Mouse (Mus musculus) ES-E14 (cell line): ENCODE data around the gene Cited2. TPM values are rescaled to one million over a fixed set of nuclear protein-coding genes. Genes with fewer than 3 reads are reported as not detected.

Experiments
- DNase-seq: peaks from one replicate; pipeline ENCODE4 v3.0.0-alpha.2; 2013; ENCODE audit warnings: low read depth, low spot score
- H3K27ac ChIP-seq: 2 replicates; pipeline ENCODE4 v1.5.1; 2012; ENCODE audit warnings: low read depth, mild to moderate bottlenecking, low read length, moderate library complexity, mixed read lengths; ENCODE audit not compliant: poor library complexity, insufficient read depth, severe bottlenecking
- H3K36me3 ChIP-seq: 2 replicates; pipeline ENCODE4 v1.6.1; 2012; ENCODE audit warnings: mild to moderate bottlenecking, low read length, moderate library complexity, mixed read lengths; ENCODE audit not compliant: control insufficient read depth, poor library complexity, insufficient read depth, severe bottlenecking
- H3K4me1 ChIP-seq, 2 experiments: fragments of 150-350 bp in 1 of 2; sonication (generic) in 1 of 2; 2 replicates each; pipeline ENCODE4 v1.6.1; 2012; ENCODE audit warnings: low read length in 2 of 2, mild to moderate bottlenecking in 1 of 2, mixed read lengths in 1 of 2; ENCODE audit not compliant: control insufficient read depth in 2 of 2, insufficient read depth in 2 of 2, poor library complexity in 1 of 2
- H3K4me3 ChIP-seq, 2 experiments: fragments of 150-350 bp in 1 of 2; sonication (generic) in 1 of 2; 2 replicates each; pipeline ENCODE4 v1.5.1; 2012; ENCODE audit warnings: low read length in 2 of 2, low read depth in 1 of 2, mild to moderate bottlenecking in 1 of 2, mixed read lengths in 1 of 2; ENCODE audit not compliant: insufficient read depth in 1 of 2, poor library complexity in 1 of 2, severe bottlenecking in 1 of 2
- H3K9ac ChIP-seq: 2 replicates; pipeline ENCODE4 v1.6.1; 2012; ENCODE audit warnings: low read depth, mild to moderate bottlenecking, low read length, mixed read lengths; ENCODE audit not compliant: poor library complexity, insufficient read depth, severe bottlenecking
- H3K9me3 ChIP-seq: fragments of 150-350 bp; sonication (generic); 2 replicates; pipeline ENCODE4 v1.6.1; 2012; ENCODE audit warnings: low read depth, mild to moderate bottlenecking, low read length; ENCODE audit not compliant: control insufficient read depth, insufficient read depth
- CHD2 ChIP-seq: IDR thresholded peaks from 2 replicates; pipeline ENCODE4 v1.6.1; 2014; ENCODE audit warnings: mild to moderate bottlenecking, low read depth, low read length, inconsistent platforms
- HCFC1 ChIP-seq: IDR thresholded peaks from 2 replicates; pipeline ENCODE4 v1.6.1; 2012; ENCODE audit warnings: low read length, inconsistent platforms, borderline replicate concordance; ENCODE audit not compliant: insufficient read depth
- MAFK ChIP-seq: IDR thresholded peaks from 2 replicates; pipeline ENCODE4 v1.6.1; 2014; ENCODE audit warnings: mild to moderate bottlenecking, low read depth, low read length, inconsistent platforms; ENCODE audit not compliant: insufficient read depth
- ZC3H11A ChIP-seq: IDR thresholded peaks from 2 replicates; pipeline ENCODE4 v1.6.1; 2012; ENCODE audit warnings: low read depth, mild to moderate bottlenecking, inconsistent platforms, low read length, borderline replicate concordance
- ZNF384 ChIP-seq: IDR thresholded peaks from 2 replicates; pipeline ENCODE4 v1.6.1; 2012; ENCODE audit warnings: low read depth, low read length, inconsistent platforms
- in situ Hi-C, 2 experiments: fragments of 600-800 bp; cut with MboI; formaldehyde crosslinking; loops; one replicate each; pipeline ENCODE4 v1.15.1; 2025; ENCODE audit warnings: low sequenced_read_pairs in 2 of 2, inconsistent platforms in 1 of 2; ENCODE audit not compliant: unreplicated experiment in 2 of 2
- total RNA-seq: library from RNA; depleted of rRNA; stranded (reverse); fragments of 300-350 nt; gene quantifications from 2 replicates; pipeline ENCODE4 v1.2.3, GENCODE M21; 2012

The Cited2 gene
- total RNA-seq, 1 experiment, result 30.0 TPM

GRCm38 (mm10) chr10:17691709-17692108, 31.3 kb upstream of the Cited2 start:
- TF ChIP-seq MAFK, result no peak
- no peak for TF ChIP-seq ZC3H11A
- TF ChIP-seq HCFC1, result no peak
- no peak for TF ChIP-seq ZNF384
- TF ChIP-seq CHD2, result no peak

DNA sequence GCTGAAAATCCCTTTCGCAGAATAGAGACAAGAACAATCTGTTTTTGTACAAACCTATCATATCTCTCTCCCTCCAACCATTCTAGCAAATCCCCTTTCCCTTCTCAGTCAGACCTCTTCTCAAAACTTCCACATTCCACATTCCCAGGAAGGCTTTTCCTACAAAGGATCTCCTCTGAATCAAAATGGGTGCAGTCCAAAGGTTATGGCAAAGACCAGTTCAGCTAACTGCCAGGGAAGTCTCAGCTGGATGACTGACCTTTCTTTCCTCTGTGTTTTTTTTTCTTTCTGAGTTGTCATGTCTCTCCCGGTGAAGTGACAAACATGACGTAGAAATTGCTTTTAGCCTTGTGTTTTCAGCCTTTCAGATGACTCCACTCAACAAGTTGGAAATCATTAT, 27.2 kb upstream of the Cited2 start:
- in situ Hi-C loops, result no loop called here
- H3K36me3 ChIP-seq, result no peaks in the 10 kb centered on the region
- H3K9ac ChIP-seq, result no peak overlapping the region

More at GRCm38 (mm10) chr10:17691709-17692108, 31.3 kb upstream of the Cited2 start:
- H3K4me3 ChIP-seq, result no peak overlapping the region
- no peaks in the 10 kb centered on the region for H3K9me3 ChIP-seq
- no peaks in the 10 kb centered on the region for H3K4me1 ChIP-seq
- in situ Hi-C loops, result no loop called here
- no peak overlapping the region for H3K9ac ChIP-seq
- no peak for DNase-seq
- H3K36me3 ChIP-seq, result no peaks in the 10 kb centered on the region
- H3K27ac ChIP-seq, result no peak overlapping the region

DNA sequence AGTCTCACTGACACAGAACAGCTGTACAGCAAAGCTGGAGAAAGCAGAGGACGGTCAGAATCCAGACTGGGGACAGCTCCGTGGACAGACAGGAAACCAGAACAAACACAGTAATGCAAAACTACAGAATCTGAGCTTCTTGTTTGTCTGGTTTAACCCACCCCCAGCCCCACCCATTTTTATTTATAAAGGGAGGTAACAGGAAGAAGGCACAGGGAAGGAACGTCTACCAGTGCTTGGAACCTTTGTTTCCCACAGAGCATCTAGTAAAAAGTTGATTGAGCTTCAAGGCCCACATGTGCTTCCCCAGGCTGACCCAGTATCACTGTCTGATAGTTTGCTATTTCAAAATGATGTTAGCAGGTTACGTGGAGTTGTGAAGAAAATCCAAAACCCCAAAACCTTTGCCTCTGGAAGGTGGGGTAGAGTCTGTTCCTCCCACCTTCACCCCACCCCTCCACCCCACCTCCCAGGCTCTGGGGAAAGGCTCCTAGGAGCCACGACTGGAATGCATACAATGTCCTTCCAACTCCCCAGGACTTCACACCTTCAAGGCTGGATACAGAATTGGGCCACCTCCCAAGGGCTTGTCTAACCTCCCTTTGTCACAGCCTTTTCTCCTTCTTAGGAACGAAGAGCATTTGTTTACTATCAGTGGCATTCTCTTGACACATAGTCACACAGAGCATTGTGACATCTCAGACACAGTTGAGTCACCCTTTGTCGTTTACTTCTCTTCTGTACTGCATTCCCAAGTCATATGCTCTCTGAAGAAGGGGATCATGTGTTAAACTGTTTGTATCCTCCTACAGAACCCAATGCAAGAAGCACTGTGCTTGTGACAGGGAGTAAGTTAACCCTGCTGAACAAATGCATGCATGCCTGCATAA, 25.4 kb upstream of the Cited2 start:
- H3K9ac ChIP-seq, result no peak overlapping the region
- in situ Hi-C loops, result no loop called here
- H3K27ac ChIP-seq, result no peak overlapping the region
- no peak for DNase-seq
- H3K9me3 ChIP-seq, result no peaks in the 10 kb centered on the region
- H3K4me3 ChIP-seq, result no peak overlapping the region
- 0 out of 4 replicates have a peak, but pooled peaks cover 2 to 4% of the 10 kb centered on the region in 2 experiments for H3K4me1 ChIP-seq
- TF ChIP-seq ZC3H11A (no peak), HCFC1 (no peak), MAFK (no peak), CHD2 (no peak)
- H3K36me3 ChIP-seq, result no peaks in the 10 kb centered on the region

More for the DNA sequence above, 27.2 kb upstream of the Cited2 start:
- Histone ChIP-seq H3K4me1 (0 out of 4 replicates have a peak, but pooled peaks cover 2 to 4% of the 10 kb centered on the region in 2 experiments), H3K27ac (no peak overlapping the region), H3K4me3 (no peak overlapping the region), H3K9me3 (no peaks in the 10 kb centered on the region)
- TF ChIP-seq MAFK (no peak), ZNF384 (no peak), CHD2 (no peak), ZC3H11A (no peak), HCFC1 (no peak)
- no peak for DNase-seq

DNA sequence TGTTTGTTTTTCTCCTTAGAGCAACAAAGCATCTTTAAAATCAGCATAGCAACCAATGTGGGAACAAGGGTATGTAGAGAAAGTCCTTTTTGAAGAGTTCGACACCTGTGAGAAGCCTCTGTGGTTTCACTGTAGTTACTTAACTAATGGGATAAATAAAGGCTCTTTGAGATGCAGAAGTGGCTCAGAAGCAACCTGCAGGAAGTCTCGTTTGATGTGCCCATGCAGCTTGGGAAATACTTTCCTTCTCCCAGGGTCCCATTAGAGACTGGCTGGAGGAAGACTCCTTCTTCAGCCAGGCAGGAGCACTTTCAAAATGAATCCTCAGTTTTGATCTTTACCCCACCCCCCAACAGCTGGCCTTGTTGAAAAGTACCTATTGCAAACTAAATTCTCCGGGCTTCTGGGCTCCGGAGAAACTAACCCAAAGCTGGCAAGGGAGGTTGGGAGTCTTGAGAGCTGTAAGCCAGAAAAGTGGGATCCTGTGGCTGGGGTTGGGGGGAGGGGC, 17.5 kb upstream of the Cited2 start:
- in situ Hi-C loops, result no loop called here
- H3K4me1 ChIP-seq, result no peaks in the 10 kb centered on the region
- no peak overlapping the region for H3K4me3 ChIP-seq
- no peak for DNase-seq
- no peak for TF ChIP-seq ZNF384
- no peak for TF ChIP-seq CHD2
- no peak for TF ChIP-seq MAFK
- no peak for TF ChIP-seq HCFC1
- H3K9ac ChIP-seq, result no peak overlapping the region
- no peaks in the 10 kb centered on the region for H3K9me3 ChIP-seq
- no peaks in the 10 kb centered on the region for H3K36me3 ChIP-seq
- no peak overlapping the region for H3K27ac ChIP-seq
